Mouse (Mus musculus) E14TG2a.4 (cell line): ENCODE data around the gene Zfr.

ENCODE experiments used
- CTCF ChIP-seq: conservative IDR thresholded peaks from 2 replicates; pipeline ENCODE4 v1.5.1; 2014; ENCODE audit warnings: low read length
- NANOG ChIP-seq: IDR thresholded peaks from 2 replicates; pipeline ENCODE4 v1.6.1; 2014; ENCODE audit warnings: borderline replicate concordance, low read length, mixed read lengths

DNA sequence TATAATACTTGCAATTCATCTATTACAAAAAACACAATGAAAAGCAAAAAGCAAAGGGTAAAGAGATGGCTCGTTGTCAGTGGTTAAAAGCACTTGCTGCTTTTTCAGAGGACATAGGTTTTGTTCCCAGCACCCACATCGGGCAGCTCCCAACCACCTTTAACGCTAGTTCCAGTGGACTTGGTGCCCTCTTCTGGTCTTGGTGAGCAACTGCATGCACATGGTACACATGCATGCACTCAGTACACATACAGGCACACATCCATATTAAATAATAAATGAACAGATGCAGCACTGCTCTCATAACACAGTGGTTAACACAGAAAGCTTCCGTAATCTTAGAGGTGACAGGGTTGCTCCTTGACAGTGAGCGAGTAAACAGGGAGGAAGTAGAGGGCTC lies 20.3 kb upstream of the Zfr start:
- TF ChIP-seq CTCF (peak; percentile 61), NANOG (no peak)
